Mouse (Mus musculus) adrenal gland (tissue): ENCODE results near the gene B4galnt4.

Source experiments
- intact Hi-C: fragments of 180-260 bp; cut with DNase I; formaldehyde crosslinking; loops from one replicate; pipeline ENCODE4 v1.15.1; 2025

Gene B4galnt4

GRCm38 (mm10) chr7:141041661-141042060 lies 19.2 kb upstream of the B4galnt4 start:
- intact Hi-C loops, result no loop called here

- intact Hi-C loops, result no loop called here
These were observed 18.4 kb upstream of the B4galnt4 start for GRCm38 (mm10) chr7:141042539-141042938.

- intact Hi-C loops, result no loop called here
These were observed 13.8 kb upstream of the B4galnt4 start for GRCm38 (mm10) chr7:141046931-141047580.

GRCm38 (mm10) chr7:141047581-141048225 lies 13.2 kb upstream of the B4galnt4 start:
- intact Hi-C loops, result loop anchor here (1.0 to 2.0 kb wide), 4 partner anchors 38 to 203 kb away; partner anchors contain the start of gene Scgb1c1

- intact Hi-C loops, result loop anchor here (1.0 to 2.0 kb wide), 4 partner anchors 39 to 204 kb away; partner anchors contain the start of gene Scgb1c1
These were observed 12.4 kb upstream of the B4galnt4 start for GRCm38 (mm10) chr7:141048226-141049218.

- intact Hi-C loops, result loop anchor here (2.0 kb wide), 2 partner anchors 91 to 205 kb away; partner anchors contain the start of gene Scgb1c1
These were observed 11.6 kb upstream of the B4galnt4 start for GRCm38 (mm10) chr7:141049326-141049725.

- intact Hi-C loops, result no loop called here
These were observed 9.7 kb upstream of the B4galnt4 start for GRCm38 (mm10) chr7:141051060-141051685.

- intact Hi-C loops, result no loop called here
These were observed 8.9 kb upstream of the B4galnt4 start for GRCm38 (mm10) chr7:141052016-141052415.

- intact Hi-C loops, result no loop called here
These were observed 8.5 kb upstream of the B4galnt4 start for GRCm38 (mm10) chr7:141052421-141052820.

- intact Hi-C loops, result no loop called here
These were observed 5.1 kb upstream of the B4galnt4 start for GRCm38 (mm10) chr7:141055785-141056184.

- intact Hi-C loops, result no loop called here
These were observed 3.9 kb upstream of the B4galnt4 start for GRCm38 (mm10) chr7:141056976-141057375.

GRCm38 (mm10) chr7:141057541-141057940 lies 3.4 kb upstream of the B4galnt4 start:
- intact Hi-C loops, result no loop called here

- intact Hi-C loops, result no loop called here
These were observed 2.1 kb upstream of the B4galnt4 start for GRCm38 (mm10) chr7:141058601-141059341.

- intact Hi-C loops, result no loop called here
These were observed 975 bp upstream of the B4galnt4 start for GRCm38 (mm10) chr7:141059929-141060328.

- intact Hi-C loops, result no loop called here
These were observed 377 bp downstream of the B4galnt4 start for GRCm38 (mm10) chr7:141061269-141061692.

- intact Hi-C loops, result no loop called here
These were observed 1.6 kb downstream of the B4galnt4 start for GRCm38 (mm10) chr7:141062525-141062924.

- intact Hi-C loops, result no loop called here
These were observed 2.4 kb downstream of the B4galnt4 start for GRCm38 (mm10) chr7:141063353-141063752.

GRCm38 (mm10) chr7:141064175-141064574 lies 3.3 kb downstream of the B4galnt4 start:
- intact Hi-C loops, result no loop called here

- intact Hi-C loops, result no loop called here
These were observed 3.7 kb downstream of the B4galnt4 start for GRCm38 (mm10) chr7:141064576-141064975.

GRCm38 (mm10) chr7:141068351-141068750 lies 7.4 kb downstream of the B4galnt4 start:
- intact Hi-C loops, result no loop called here
